Mouse (Mus musculus) heart, postnatal 0 days (tissue): ENCODE data around the gene Sephs2.

Experiments used
- CTCF ChIP-seq: IDR thresholded peaks from 2 replicates; pipeline ENCODE4 v1.5.1; 2016; ENCODE audit warnings: antibody characterized with exemption, control low read depth, low read depth
- EP300 ChIP-seq: IDR thresholded peaks from 2 replicates; pipeline ENCODE4 v1.6.1; 2016; ENCODE audit warnings: antibody characterized with exemption, low read depth

DNA sequence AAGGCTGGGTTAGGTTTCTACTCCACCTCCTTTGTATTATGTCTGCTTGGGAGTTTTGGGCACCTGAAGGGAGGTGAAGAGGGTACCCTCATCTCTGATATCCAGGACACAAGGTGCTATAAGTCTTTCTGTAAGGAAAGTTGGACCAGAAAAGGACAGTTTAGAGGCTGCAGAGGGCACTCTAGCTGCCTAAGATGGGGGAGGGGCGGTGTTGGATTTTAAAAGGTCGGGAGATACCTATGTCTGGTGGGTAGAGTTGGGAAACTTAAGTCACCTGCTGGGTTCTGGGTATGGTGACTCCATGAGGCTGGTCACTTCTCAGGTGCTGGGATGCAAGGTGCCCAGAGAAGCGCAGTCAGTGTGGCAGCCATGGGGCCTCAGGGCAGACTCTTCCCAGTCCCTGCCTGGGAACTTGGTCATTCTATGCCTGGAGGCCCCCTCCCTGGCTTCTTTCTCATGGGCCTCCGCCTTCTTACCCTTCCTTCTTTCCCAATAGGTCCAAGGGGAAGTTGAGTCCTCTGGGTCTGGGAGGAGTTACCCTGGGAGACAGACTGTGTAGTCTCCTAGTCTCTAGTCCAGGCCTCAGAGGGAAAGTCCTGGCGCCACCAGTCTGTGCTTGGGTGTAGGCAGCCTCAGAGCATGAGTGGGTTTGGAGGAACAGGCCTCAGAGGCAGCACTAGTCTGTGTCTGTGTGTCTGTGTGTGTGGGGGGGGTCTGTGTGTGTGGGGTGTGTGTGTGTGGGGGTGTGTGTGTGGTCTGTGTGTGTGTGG, 23.1 kb upstream of the Sephs2 start:
- no peak for TF ChIP-seq EP300
- TF ChIP-seq CTCF, result no peak
